Mouse (Mus musculus) liver, embryonic 13.5 days (tissue): Measurements from ENCODE around the gene Nr3c2. TPM values are rescaled to one million over a fixed set of nuclear protein-coding genes. Genes with fewer than 3 reads are reported as not detected.

Source experiments
- ATAC-seq: fragments of 200-750 bp; cut with Nextera tagmentation; 2 replicates; pipeline ENCODE4 v1.8.0; 2017; ENCODE audit warnings: low read depth, mild to moderate bottlenecking, moderate number of reproducible peaks, moderate library complexity
- DNase-seq: peaks from one replicate; pipeline ENCODE4 v3.0.0; 2022
- H3K27ac ChIP-seq: fragments of 300-500 bp; sonication (generic); 2 replicates; pipeline ENCODE4 v1.5.1; 2015; ENCODE audit warnings: moderate library complexity, mild to moderate bottlenecking, inconsistent platforms
- H3K27me3 ChIP-seq: fragments of 300-500 bp; sonication (generic); 2 replicates; pipeline ENCODE4 v1.6.1; 2015; ENCODE audit warnings: mild to moderate bottlenecking, inconsistent platforms
- H3K36me3 ChIP-seq: fragments of 300-500 bp; sonication (generic); 2 replicates; pipeline ENCODE4 v1.6.1; 2015; ENCODE audit warnings: mild to moderate bottlenecking, inconsistent platforms
- H3K4me1 ChIP-seq: fragments of 300-500 bp; sonication (generic); replicated peaks from 2 replicates; pipeline ENCODE4 v1.6.1; 2015; ENCODE audit warnings: inconsistent platforms
- H3K4me2 ChIP-seq: fragments of 300-500 bp; sonication (generic); 2 replicates; pipeline ENCODE4 v1.6.1; 2015; ENCODE audit warnings: inconsistent platforms, mild to moderate bottlenecking, moderate library complexity
- H3K4me3 ChIP-seq: fragments of 300-500 bp; sonication (generic); replicated peaks from 2 replicates; pipeline ENCODE4 v1.5.1; 2015; ENCODE audit warnings: mild to moderate bottlenecking, inconsistent platforms
- H3K9ac ChIP-seq: fragments of 300-500 bp; sonication (generic); 2 replicates; pipeline ENCODE4 v1.6.1; 2015; ENCODE audit warnings: mild to moderate bottlenecking, inconsistent platforms
- H3K9me3 ChIP-seq: fragments of 300-500 bp; sonication (generic); replicated peaks from 2 replicates; pipeline ENCODE4 v1.6.1; 2016; ENCODE audit warnings: inconsistent platforms
- WGBS: fragments of 180-500 bp; shearing (Covaris S2); methylation state at CpG from one replicate; pipeline ENCODE4 v1.1.7; 2015; ENCODE audit not compliant: insufficient replicate concordance; 5-methylcytosine and 5-hydroxymethylcytosine counted together
- polyA plus RNA-seq: library from polyadenylated mRNA; unstranded; fragments of >200 nt; fragmentation: Nextera tagmentation; extraction: Ambion mirVana; gene quantifications from 2 replicates; pipeline ENCODE4 v1.2.1, GENCODE M21; 2015

Nr3c2 gene
- polyA plus RNA-seq, 1 experiment from 2014 or later = 0.92 TPM

- no peak for DNase-seq
- Histone ChIP-seq H3K36me3 (no peaks in the 10 kb centered on the region), H3K27me3 (no peaks in the 10 kb centered on the region), H3K4me2 (no peak overlapping the region), H3K27ac (no peak overlapping the region), H3K9ac (no peak overlapping the region), H3K4me1 (no peaks in the 10 kb centered on the region), H3K9me3 (no peaks in the 10 kb centered on the region), H3K4me3 (no peak overlapping the region)
- no peak for ATAC-seq
- WGBS = 71% methylated on average over 4 of the region's 4 CpGs
Observed at GRCm38 (mm10) chr8:77176343-77176742, 277.1 kb downstream of the Nr3c2 start.

GRCm38 (mm10) chr8:77185816-77186215, 286.6 kb downstream of the Nr3c2 start:
- H3K4me1 ChIP-seq = no peaks in the 10 kb centered on the region
- no peaks in the 10 kb centered on the region for H3K27me3 ChIP-seq
- no peak overlapping the region for H3K4me2 ChIP-seq
- H3K9ac ChIP-seq = no peak overlapping the region
- H3K27ac ChIP-seq = no peak overlapping the region
- H3K36me3 ChIP-seq = no peaks in the 10 kb centered on the region
- WGBS = 81% methylated on average over 28 of the region's 28 CpGs
- no peak for DNase-seq
- no peaks in the 10 kb centered on the region for H3K9me3 ChIP-seq
- H3K4me3 ChIP-seq = no peak overlapping the region
- ATAC-seq = no peak

GRCm38 (mm10) chr8:77186914-77187536, 287.8 kb downstream of the Nr3c2 start:
- H3K9me3 ChIP-seq = no peaks in the 10 kb centered on the region
- H3K27me3 ChIP-seq = no peaks in the 10 kb centered on the region
- no peaks in the 10 kb centered on the region for H3K36me3 ChIP-seq
- ATAC-seq (no peak), DNase-seq (no peak)
- H3K27ac ChIP-seq = no peak overlapping the region
- H3K9ac ChIP-seq = no peak overlapping the region
- H3K4me1 ChIP-seq = no peaks in the 10 kb centered on the region
- no peak overlapping the region for H3K4me2 ChIP-seq
- no peak overlapping the region for H3K4me3 ChIP-seq
- 74% methylated on average over 9 of the region's 9 CpGs for WGBS

GRCm38 (mm10) chr8:77187748-77188147, 288.5 kb downstream of the Nr3c2 start:
- DNase-seq = no peak
- no peak overlapping the region for H3K4me3 ChIP-seq
- H3K4me2 ChIP-seq = no peak overlapping the region
- H3K36me3 ChIP-seq = no peaks in the 10 kb centered on the region
- no peaks in the 10 kb centered on the region for H3K27me3 ChIP-seq
- no peak for ATAC-seq
- no peaks in the 10 kb centered on the region for H3K9me3 ChIP-seq
- H3K4me1 ChIP-seq = no peaks in the 10 kb centered on the region
- WGBS = 74% methylated on average over 9 of the region's 9 CpGs
- no peak overlapping the region for H3K27ac ChIP-seq
- H3K9ac ChIP-seq = no peak overlapping the region

GRCm38 (mm10) chr8:77188298-77188697, 289.1 kb downstream of the Nr3c2 start:
- 43% methylated on average over 4 of the region's 4 CpGs for WGBS
- no peaks in the 10 kb centered on the region for H3K9me3 ChIP-seq
- no peaks in the 10 kb centered on the region for H3K27me3 ChIP-seq
- no peak overlapping the region for H3K4me3 ChIP-seq
- no peak for DNase-seq
- no peak for ATAC-seq
- H3K27ac ChIP-seq = no peak overlapping the region
- no peak overlapping the region for H3K4me2 ChIP-seq
- H3K9ac ChIP-seq = no peak overlapping the region
- no peaks in the 10 kb centered on the region for H3K36me3 ChIP-seq
- H3K4me1 ChIP-seq = no peaks in the 10 kb centered on the region

GRCm38 (mm10) chr8:77189318-77189717, 290.1 kb downstream of the Nr3c2 start:
- Histone ChIP-seq H3K36me3 (no peaks in the 10 kb centered on the region), H3K27ac (no peak overlapping the region), H3K9ac (no peak overlapping the region), H3K4me3 (no peak overlapping the region), H3K9me3 (no peaks in the 10 kb centered on the region), H3K4me1 (no peaks in the 10 kb centered on the region), H3K27me3 (no peaks in the 10 kb centered on the region), H3K4me2 (no peak overlapping the region)
- DNase-seq = no peak
- WGBS = 72% methylated on average over 9 of the region's 9 CpGs
- ATAC-seq = no peak

- no peaks in the 10 kb centered on the region for H3K36me3 ChIP-seq
- 66% methylated on average over 3 of the region's 3 CpGs for WGBS
- DNase-seq = no peak
Observed at GRCm38 (mm10) chr8:77190393-77190792, 291.2 kb downstream of the Nr3c2 start.

GRCm38 (mm10) chr8:77209297-77209696, 310.1 kb downstream of the Nr3c2 start:
- no peaks in the 10 kb centered on the region for H3K4me1 ChIP-seq
- no peak overlapping the region for H3K27ac ChIP-seq
- H3K4me2 ChIP-seq = no peak overlapping the region
- WGBS = 62% methylated on average over 3 of the region's 3 CpGs
- no peak for ATAC-seq
- H3K36me3 ChIP-seq = no peaks in the 10 kb centered on the region
- H3K4me3 ChIP-seq = no peak overlapping the region
- no peak overlapping the region for H3K9ac ChIP-seq
- DNase-seq = no peak
- no peaks in the 10 kb centered on the region for H3K27me3 ChIP-seq
- no peaks in the 10 kb centered on the region for H3K9me3 ChIP-seq

More at GRCm38 (mm10) chr8:77190393-77190792, 291.2 kb downstream of the Nr3c2 start:
- Histone ChIP-seq H3K27me3 (no peaks in the 10 kb centered on the region), H3K4me3 (no peak overlapping the region), H3K9me3 (no peaks in the 10 kb centered on the region), H3K9ac (no peak overlapping the region), H3K4me2 (no peak overlapping the region), H3K27ac (no peak overlapping the region), H3K4me1 (no peaks in the 10 kb centered on the region)
- no peak for ATAC-seq

GRCm38 (mm10) chr8:77213893-77214464, 314.7 kb downstream of the Nr3c2 start:
- no peak overlapping the region for H3K9ac ChIP-seq
- ATAC-seq (no peak), DNase-seq (no peak)
- H3K36me3 ChIP-seq = no peaks in the 10 kb centered on the region
- H3K27ac ChIP-seq = no peak overlapping the region
- H3K4me1 ChIP-seq = no peaks in the 10 kb centered on the region
- H3K4me3 ChIP-seq = no peak overlapping the region
- 61% methylated on average over 3 of the region's 3 CpGs for WGBS
- no peak overlapping the region for H3K4me2 ChIP-seq
- H3K9me3 ChIP-seq = no peaks in the 10 kb centered on the region
- H3K27me3 ChIP-seq = no peaks in the 10 kb centered on the region

GRCm38 (mm10) chr8:77214665-77215064, 315.4 kb downstream of the Nr3c2 start:
- no peaks in the 10 kb centered on the region for H3K27me3 ChIP-seq
- no peak overlapping the region for H3K9ac ChIP-seq
- H3K36me3 ChIP-seq = no peaks in the 10 kb centered on the region
- WGBS = 69% methylated on average over 8 of the region's 8 CpGs
- DNase-seq = no peak
- no peaks in the 10 kb centered on the region for H3K9me3 ChIP-seq
- H3K4me2 ChIP-seq = no peak overlapping the region
- H3K4me3 ChIP-seq = no peak overlapping the region
- no peak for ATAC-seq
- H3K4me1 ChIP-seq = no peaks in the 10 kb centered on the region
- no peak overlapping the region for H3K27ac ChIP-seq

- ATAC-seq (no peak), DNase-seq (no peak)
- no peaks in the 10 kb centered on the region for H3K36me3 ChIP-seq
- no peak overlapping the region for H3K9ac ChIP-seq
- no peaks in the 10 kb centered on the region for H3K4me1 ChIP-seq
- H3K4me3 ChIP-seq = no peak overlapping the region
- no peak overlapping the region for H3K27ac ChIP-seq
- no peaks in the 10 kb centered on the region for H3K27me3 ChIP-seq
- H3K4me2 ChIP-seq = no peak overlapping the region
- 71% methylated on average over 6 of the region's 6 CpGs for WGBS
- no peaks in the 10 kb centered on the region for H3K9me3 ChIP-seq
Observed at GRCm38 (mm10) chr8:77215191-77215590, 315.9 kb downstream of the Nr3c2 start.

GRCm38 (mm10) chr8:77223123-77223522, 323.9 kb downstream of the Nr3c2 start:
- Histone ChIP-seq H3K36me3 (no peaks in the 10 kb centered on the region), H3K9ac (no peak overlapping the region), H3K4me1 (no peaks in the 10 kb centered on the region), H3K4me3 (no peak overlapping the region), H3K27ac (no peak overlapping the region), H3K9me3 (no peaks in the 10 kb centered on the region), H3K27me3 (no peaks in the 10 kb centered on the region), H3K4me2 (no peak overlapping the region)
- DNase-seq (no peak), ATAC-seq (no peak)
- WGBS = 60% methylated on average over 4 of the region's 4 CpGs
